Mouse (Mus musculus): ENCODE data around the gene Epb41l3.

- no peak for TF ChIP-seq CTCF (IDR thresholded peaks at IDR 0.05; ENCODE audit: low read depth)
- no peak for TF ChIP-seq EP300 (IDR thresholded peaks at IDR 0.05; ENCODE audit: low read depth)
Measured at GRCm38 (mm10) chr17:69195758-69196157, 120.3 kb downstream of the Epb41l3 start.
